Mouse (Mus musculus): ENCODE data around the gene Tyw3.

Tyw3 gene

DNA sequence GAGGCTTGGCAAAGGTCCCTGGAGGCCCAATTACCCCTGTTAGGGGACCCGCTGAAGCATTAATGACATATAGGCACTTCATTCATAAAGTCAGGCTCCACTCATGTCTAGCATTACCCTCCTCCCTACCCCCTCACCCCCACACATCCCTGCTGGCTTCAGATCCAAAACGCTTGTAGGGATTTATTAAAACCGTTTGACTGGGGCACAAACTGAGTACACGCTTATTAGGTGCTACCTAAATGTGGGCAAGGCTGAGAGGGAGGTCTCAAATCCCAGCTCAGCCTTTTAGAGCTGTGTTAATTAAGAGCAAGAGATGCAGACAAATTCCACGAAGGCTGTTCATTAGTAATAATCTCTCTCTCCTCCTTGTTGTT is 45.9 kb downstream of the Tyw3 start:
- peak; percentile 76 for DNase-seq

DNA sequence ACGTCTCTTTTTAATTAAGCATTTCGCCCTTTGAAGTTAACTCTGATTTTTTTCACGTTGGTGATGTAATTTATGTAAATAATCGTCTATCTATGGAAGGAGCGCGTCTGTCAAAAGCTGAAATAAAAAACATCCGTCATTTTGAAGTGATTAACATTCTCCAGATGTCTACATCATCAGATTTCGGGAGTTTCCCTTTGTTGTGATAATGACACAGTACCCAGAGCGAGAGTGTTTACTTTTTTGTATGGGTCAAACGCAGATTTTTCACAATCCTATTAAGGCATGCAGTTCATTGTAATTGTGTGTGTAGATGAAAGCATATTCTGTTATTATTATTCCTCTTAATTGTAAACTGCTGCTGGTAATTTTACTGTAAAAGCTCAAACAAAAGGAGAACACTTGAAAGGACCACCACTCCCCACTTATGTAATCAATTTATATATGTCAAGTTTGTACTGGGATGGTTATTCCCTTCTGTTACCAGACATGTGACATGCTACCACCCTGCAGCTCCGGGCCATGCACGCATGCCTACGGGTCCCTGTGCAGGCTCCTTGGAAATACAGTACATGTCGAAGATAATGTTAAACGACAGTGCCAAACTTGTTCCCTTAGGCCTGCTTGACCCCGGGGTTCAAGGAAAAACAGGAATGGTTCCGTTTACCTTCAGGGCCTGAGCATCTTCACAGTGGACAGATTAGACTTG is 46.4 kb downstream of the Tyw3 start:
- DNase-seq, result peak; percentile 48

DNA sequence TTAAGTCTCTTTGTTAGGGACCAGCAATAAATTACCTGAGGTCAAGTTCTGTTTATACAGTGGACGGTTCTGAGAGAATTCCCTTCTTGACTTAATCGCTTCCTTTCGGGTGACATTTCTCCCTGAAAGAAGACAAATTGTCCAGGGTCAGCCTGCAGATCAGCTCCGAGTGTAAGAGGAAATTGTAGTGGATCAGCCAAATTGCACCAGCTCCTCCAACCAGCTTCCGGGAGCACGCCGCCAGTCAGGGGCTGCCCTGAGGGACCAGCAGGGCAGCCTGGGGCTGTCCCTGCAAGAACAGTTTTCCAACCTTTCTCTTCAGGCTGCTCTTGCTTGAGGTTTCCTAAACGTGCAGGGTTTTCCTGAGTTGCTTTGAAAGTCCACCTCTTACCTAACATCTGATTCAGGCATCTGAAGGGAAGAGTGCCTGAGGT is 48.0 kb downstream of the Tyw3 start:
- no peak for DNase-seq

DNA sequence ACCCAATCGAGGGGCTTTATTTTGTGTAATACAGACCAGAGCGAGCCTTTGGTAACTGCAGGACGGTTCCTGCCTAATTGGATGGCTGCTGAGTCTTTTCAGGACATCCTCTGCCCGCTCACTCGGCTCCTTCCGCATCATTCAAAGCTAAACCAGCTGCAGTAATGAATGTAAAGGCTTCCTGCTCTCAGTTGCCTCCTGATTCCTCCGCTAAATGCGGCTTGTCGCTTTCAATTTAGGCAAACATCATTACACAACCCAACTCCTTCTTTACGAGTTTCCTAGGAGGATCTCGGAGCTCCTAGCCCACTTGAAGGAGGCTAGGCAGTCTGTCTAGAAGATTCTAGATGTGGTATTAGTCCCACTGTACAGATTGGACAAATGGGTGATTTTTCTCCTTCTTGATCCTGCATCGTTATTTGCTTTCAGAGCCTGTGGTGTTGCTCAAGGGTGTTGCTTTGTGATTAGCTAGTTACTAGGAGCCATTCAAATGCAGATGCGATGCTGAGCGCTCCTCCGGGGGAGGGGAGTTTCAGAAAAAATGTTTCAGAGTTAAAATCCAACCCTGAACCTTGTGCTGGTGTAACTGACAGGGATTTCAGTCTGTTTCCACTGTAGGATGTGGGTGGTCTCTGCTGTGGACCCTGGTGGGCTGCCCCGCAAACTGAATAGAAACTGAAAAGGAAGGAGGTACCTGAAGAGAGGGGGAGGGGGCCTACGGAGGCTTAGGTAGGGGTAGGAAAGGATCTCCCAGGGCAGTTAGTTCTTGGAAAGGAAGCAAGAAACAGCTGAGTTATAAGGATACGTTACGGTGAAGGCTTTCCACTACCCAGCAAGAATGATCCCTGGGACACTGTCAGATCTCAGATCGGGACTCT is 49.1 kb downstream of the Tyw3 start:
- DNase-seq, result peak; percentile 68

DNA sequence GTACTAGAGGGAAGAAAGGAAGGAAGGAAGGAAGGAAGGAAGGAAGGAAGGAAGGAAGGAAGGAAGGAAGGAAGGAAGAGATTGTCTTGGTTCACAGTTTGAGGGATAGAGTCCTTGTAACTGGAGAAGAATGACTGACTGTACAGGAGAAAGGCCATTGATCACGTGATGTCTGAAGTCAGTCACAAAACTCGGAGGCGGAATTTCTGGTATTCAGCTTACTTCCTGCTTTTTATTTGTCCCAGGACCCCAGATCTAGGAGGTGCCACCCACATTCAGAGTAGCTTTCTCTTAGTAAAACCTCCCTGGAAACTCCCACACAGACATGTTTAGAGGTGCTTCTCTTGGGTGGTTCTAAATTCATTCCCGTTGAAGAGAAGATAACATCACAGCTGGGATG is 50.7 kb downstream of the Tyw3 start:
- DNase-seq, result no peak

DNA sequence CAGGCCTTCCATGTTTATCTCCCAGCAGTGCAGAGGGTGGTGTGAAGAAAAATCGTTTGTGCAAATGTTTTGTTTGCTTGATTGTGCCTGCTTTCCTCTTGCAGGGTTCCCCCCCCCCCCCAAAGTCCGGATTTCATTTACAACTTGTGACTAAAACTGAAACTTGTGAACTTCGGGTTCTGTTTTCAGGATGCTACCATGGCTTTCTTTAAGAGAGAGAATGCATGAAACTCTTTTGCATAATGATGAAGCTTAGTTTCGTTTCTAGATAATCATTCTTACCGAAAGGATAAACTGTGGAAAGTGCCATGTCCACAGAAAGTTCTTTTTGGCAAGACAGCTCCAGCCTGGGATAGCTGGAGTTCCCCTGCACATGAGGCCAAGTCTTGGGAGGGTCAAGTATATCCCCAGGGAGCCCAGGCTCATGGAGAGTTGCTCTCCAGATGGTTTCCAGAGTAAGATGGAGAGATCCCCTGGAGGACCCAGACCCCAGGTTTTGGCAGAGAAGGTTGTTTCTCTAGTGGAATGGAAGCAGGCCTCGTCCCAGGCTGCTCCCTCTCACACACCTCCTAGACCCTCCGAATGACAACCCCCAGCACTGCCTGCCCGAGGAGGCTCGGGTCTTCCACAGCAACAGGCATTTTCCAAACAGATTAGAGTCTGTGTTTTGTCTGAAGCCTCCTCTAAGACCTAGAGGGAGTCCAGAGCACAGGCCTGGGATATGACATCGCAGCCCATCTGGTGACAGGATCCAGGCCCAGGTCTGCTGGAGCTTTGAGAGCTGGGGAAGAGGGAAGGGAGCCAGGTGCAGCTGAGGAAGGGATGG is 56.6 kb downstream of the Tyw3 start:
- DNase-seq, result no peak

DNA sequence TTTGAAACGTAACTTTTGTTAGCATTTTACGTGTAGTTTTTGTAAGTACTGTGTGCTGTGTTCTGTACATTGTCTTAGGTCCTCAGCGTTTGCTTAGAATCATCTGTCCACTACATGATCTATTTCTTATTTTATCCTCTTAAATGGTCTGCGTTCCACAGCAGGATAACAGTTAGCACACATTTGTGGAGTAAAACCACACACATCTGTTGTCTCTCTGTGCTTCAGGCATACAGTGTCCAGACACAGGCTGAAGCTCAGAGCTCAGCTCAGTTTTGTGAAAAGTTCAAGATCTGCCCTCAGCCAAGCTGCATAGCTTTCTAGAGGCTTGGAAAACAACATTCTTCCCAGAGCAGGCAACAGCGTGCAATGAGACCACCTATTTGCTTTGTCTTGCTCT is 60.8 kb downstream of the Tyw3 start:
- no peak for DNase-seq

DNA sequence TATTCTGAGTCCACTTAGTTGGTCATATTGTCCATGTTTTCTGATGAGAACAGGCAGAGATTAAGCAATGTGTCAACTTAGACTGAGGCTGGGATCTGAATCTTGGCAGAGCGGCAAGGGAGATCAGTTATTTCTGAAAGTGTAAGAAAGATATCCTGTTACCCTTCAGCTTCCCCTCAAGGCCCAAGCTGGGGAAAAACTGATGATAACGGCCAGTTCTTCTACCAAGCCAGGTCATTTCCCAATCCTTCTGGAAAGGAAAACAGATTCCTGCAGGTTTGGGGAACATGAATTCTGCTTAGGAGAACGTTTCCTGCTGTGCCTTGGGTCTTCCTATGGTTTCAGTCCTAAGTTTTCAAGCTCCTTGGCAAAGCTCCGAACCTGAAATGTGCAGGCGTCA is 63.7 kb downstream of the Tyw3 start:
- DNase-seq, result no peak

DNA sequence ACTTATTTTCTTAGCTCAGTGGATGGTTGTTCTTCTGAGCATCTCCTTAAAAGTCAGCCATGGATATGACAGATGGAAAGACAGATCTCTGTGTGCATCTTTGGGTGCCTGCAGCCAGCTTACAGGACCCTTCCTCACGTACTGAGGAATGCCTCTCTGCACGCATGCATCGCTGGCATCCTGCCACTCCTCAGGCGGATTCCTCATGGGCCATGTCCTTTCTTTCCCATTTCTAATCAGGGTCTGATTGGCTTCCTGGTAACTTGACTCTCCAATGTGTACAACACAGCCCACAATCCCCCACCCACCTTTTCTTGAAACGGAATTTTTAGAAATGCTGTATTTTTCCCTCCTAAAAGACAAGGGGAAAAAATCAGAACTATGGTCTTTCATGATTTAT is 67.9 kb downstream of the Tyw3 start:
- DNase-seq, result no peak

DNA sequence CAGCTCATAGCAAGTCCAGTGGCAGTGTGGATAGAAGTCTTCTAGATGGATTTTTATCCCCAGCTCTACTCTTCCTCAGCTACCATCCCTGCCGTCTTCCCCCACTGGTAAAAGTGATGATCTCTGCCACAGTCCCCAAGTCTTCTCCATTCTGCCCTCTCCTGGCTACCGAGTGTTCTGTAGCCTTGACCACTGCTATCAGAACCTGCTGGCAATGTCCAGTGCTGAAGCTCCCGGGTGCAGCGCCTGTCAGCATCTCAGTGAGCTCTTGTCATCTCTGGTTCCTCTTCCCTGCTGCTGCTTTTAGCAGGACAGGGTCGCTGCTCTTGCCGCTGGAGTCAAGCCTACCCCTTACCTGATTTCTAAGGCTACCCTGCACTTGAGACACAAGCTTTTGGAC is 70.3 kb downstream of the Tyw3 start:
- DNase-seq, result peak; percentile 26

All from retina, postnatal 1 day (tissue).